Mouse (Mus musculus) lung, adult 2 months (tissue): ENCODE measurements around the gene Acot6.

Experiments
- CTCF ChIP-seq: fragments of 200-500 bp; IDR thresholded peaks from 2 replicates; pipeline ENCODE4 v1.5.1; 2011; ENCODE audit warnings: mild to moderate bottlenecking, low read length, control low read depth; ENCODE audit not compliant: insufficient read depth
- POLR2A ChIP-seq: fragments of 200-500 bp; IDR thresholded peaks from 2 replicates; pipeline ENCODE4 v1.6.1; 2011; ENCODE audit warnings: low read depth, mild to moderate bottlenecking, control low read depth, low read length, borderline replicate concordance; ENCODE audit errors: extremely low read depth

DNA sequence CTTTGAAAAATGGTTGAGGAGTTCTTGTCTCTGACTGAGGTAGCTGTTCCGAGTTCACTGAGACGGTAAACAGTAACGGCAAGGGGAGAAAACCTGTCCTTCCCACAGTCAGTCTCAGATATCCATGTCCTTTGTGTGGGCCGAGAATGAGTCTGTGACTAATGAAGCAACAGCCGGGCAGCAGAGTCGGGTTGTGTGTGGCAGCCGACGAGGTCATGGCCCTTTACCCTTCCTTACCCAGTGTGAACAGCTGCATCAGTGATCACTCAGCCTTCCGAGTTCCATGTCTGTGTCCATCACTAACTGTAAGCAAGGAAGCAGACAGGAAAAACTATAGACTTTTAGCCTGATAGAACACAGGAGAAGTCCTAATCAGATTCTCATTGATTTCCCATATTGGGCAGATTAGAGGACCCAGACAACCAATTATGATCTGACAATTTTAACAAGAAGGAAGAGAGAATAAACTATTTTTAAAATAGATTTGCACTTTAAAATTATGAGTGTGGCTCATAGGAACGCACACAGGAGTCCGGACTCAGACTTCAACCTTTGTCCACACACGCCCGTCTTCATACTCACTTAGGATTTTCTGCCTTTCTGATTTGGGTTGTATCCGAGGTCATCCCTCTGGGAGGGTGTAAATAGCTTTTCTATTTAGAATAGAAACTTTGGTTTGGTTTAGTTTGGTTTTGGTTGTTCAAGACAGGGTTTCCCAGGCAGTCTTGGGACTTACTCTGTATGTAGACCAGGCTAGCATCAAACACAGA, 42.0 kb downstream of the Acot6 start:
- no peak for TF ChIP-seq CTCF
- TF ChIP-seq POLR2A: no peak
